Mouse (Mus musculus): ENCODE results near the gene Il24. TPM values are rescaled to one million over a fixed set of nuclear protein-coding genes. Genes with fewer than 3 reads are reported as not detected.

The Il24 gene
- total and polyA plus RNA-seq, 3 experiments = not detected

DNA sequence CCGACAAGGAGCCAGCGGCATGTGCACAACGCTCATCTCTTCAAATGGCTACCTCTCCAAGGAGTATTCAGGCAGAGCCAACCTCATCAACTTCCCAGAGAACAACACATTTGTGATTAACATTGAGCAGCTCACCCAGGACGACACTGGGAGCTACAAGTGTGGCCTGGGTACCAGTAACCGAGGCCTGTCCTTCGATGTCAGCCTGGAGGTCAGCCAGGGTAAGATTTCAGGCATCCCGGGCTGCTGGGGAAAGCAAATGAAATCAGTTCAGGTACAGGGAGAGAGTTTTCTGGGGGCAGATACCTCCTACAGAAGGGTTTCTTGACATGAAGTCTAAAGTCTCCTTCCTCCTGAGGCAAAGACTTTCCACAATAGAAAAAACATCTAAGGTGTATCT is 45.6 kb downstream of the Il24 start:
- Histone ChIP-seq H3K9ac (ENCODE audit: insufficient read depth, low read depth) (no peak overlapping the region), H3K79me2 (replicated peaks; ENCODE audit: control insufficient read depth, extremely low read depth, insufficient read depth, poor library complexity, severe bottlenecking) (no peaks in the 10 kb centered on the region), H3K9me3 (replicated peaks; ENCODE audit: low read length) (no peaks in the 10 kb centered on the region), H3K27me3 (replicated peaks) (no peaks in the 10 kb centered on the region), H3K4me1 (ENCODE audit: control insufficient read depth in 1 of 2, insufficient read depth in 2 of 2) (peaks cover 0 to 14% of the 10 kb centered on the region in 2 experiments; a peak in 2 of 4 replicates), H3K4me3 (replicated peaks in 1 of 3; ENCODE audit: low read depth in 2 of 3, low read length in 2 of 3, poor library complexity in 1 of 3) (no peak overlapping the region), H3K36me3 (replicated peaks in 1 of 2; ENCODE audit: control insufficient read depth in 1 of 2, insufficient read depth in 1 of 2, low read length in 1 of 2) (no peaks in the 10 kb centered on the region), H3K27ac (ENCODE audit: insufficient read depth, low read depth) (no peak overlapping the region), H3K4me2 (ENCODE audit: insufficient read depth, low read depth, poor library complexity, severe bottlenecking) (no peak overlapping the region)
- no peak for DNase-seq (ENCODE audit: extremely low read depth)
- in situ Hi-C loops (cut with MboI; ENCODE audit: low pct_ligation_motif_present, low pct_unique_long_range_greater_than_20kb, low sequenced_read_pairs) = no loop called here
- dilution Hi-C loops (cut with MboI; ENCODE audit: extremely low pct_ligation_motif_present, extremely low pct_unique_long_range_greater_than_20kb, low sequenced_read_pairs) = no loop called here
- TF ChIP-seq GABPA (IDR thresholded peaks at IDR 0.05; ENCODE audit: insufficient replicate concordance, low read depth, low read length) (no peak), UBTF (IDR thresholded peaks at IDR 0.05; ENCODE audit: low read depth, low read length) (no peak), ETS1 (conservative IDR thresholded peaks at IDR 0.05; ENCODE audit: low read depth, low read length) (no peak), POLR2A (IDR thresholded peaks at IDR 0.05; ENCODE audit: low read depth, low read length) (no peak), ZKSCAN1 (IDR thresholded peaks at IDR 0.05; ENCODE audit: borderline replicate concordance, low read depth, low read length) (no peak), JUN (IDR thresholded peaks at IDR 0.05; ENCODE audit: insufficient read depth, low read depth, low read length) (no peak), ZNF384 (IDR thresholded peaks at IDR 0.05; ENCODE audit: low read depth, low read length) (no peak), POLR2AphosphoS2 (IDR thresholded peaks at IDR 0.05; ENCODE audit: low read depth, low read length) (no peak)

DNA sequence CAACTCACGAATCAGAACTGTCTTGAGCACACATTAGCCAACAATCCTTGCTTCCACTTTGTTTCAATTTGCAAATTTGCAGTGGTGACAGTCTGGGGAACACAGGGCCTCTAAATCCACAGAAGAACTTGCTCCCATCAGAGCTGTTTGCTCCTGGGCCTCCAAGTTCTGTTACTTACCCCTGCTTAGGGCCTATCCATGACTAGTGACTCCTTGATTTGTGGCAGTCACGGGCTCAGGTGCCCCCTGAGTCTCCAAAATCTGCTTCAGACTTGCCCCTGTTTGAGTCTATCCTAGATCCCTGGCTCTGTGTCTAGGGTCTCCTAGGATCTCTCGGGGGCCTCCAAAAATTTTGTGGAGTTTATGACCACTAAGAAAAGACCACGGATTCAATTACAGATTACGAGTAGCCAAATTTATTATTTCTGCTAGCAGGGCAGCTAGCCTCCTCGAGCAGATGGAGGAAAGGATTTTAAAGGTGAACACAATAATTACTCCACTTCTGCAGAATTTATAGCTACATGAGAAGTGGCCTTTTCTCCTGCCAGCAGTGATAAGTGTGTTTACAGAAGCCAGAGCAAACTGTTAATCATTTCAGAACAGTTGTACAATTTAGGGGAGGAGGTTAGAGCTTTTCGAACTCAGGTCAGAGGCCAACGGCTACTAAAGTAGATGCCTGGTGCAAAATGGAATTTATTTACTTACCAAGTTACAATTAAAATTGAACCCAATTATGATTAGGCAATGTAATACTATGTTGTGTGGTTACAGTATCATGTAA is 46.5 kb downstream of the Il24 start:
- TF ChIP-seq MAZ (IDR thresholded peaks at IDR 0.05; ENCODE audit: low read depth, low read length) (no peak), ZKSCAN1 (IDR thresholded peaks at IDR 0.05; ENCODE audit: borderline replicate concordance, low read depth, low read length) (no peak), IRF4 (IDR thresholded peaks at IDR 0.05; ENCODE audit: low read depth, low read length) (no peak), MEF2A (IDR thresholded peaks at IDR 0.05; ENCODE audit: borderline replicate concordance, low read depth, low read length) (no peak), MYC (IDR thresholded peaks at IDR 0.05; ENCODE audit: low read depth, low read length) (no peak), USF1 (IDR thresholded peaks at IDR 0.05; ENCODE audit: low read depth, low read length) (no peak), MXI1 (IDR thresholded peaks at IDR 0.05; ENCODE audit: low read depth, low read length) (no peak), ETS1 (conservative IDR thresholded peaks at IDR 0.05; ENCODE audit: low read depth, low read length) (no peak), ELF1 (IDR thresholded peaks at IDR 0.05; ENCODE audit: low read depth, low read length) (no peak), ZC3H11A (IDR thresholded peaks at IDR 0.05; ENCODE audit: low read depth, low read length) (no peak), JUND (conservative IDR thresholded peaks at IDR 0.05; ENCODE audit: low read depth, low read length) (no peak)
- Histone ChIP-seq H3K4me2 (ENCODE audit: insufficient read depth, low read depth, poor library complexity, severe bottlenecking) (no peak overlapping the region), H3K9ac (ENCODE audit: insufficient read depth, low read depth) (no peak overlapping the region), H3K9me3 (replicated peaks; ENCODE audit: low read length) (no peaks in the 10 kb centered on the region), H3K79me2 (replicated peaks; ENCODE audit: control insufficient read depth, extremely low read depth, insufficient read depth, poor library complexity, severe bottlenecking) (no peaks in the 10 kb centered on the region), H3K4me3 (replicated peaks in 1 of 3; ENCODE audit: low read depth in 2 of 3, low read length in 2 of 3, poor library complexity in 1 of 3) (no peak overlapping the region), H3K4me1 (ENCODE audit: control insufficient read depth in 1 of 2, insufficient read depth in 2 of 2) (peaks cover 0 to 14% of the 10 kb centered on the region in 2 experiments; a peak in 2 of 4 replicates), H3K27me3 (replicated peaks) (no peaks in the 10 kb centered on the region), H3K36me3 (replicated peaks in 1 of 2; ENCODE audit: control insufficient read depth in 1 of 2, insufficient read depth in 1 of 2, low read length in 1 of 2) (no peaks in the 10 kb centered on the region), H3K27ac (ENCODE audit: insufficient read depth, low read depth) (no peak overlapping the region)
- dilution Hi-C loops (cut with MboI; ENCODE audit: extremely low pct_ligation_motif_present, extremely low pct_unique_long_range_greater_than_20kb, low sequenced_read_pairs) (no loop called here), in situ Hi-C loops (cut with MboI; ENCODE audit: low pct_ligation_motif_present, low pct_unique_long_range_greater_than_20kb, low sequenced_read_pairs) (no loop called here)
- DNase-seq (ENCODE audit: extremely low read depth) = no peak

All from CH12.LX (cell line).